Mouse (Mus musculus) kidney, adult 2 months (tissue): ENCODE measurements at regions not wholly inside any gene's neighbourhood (a gene's known extent, or its start where the extent isn't known, plus 50 kb on each side); places are given as distances from the start of the nearest gene placed in this dataset.

ENCODE experiments used
- DNase-seq: peaks from one replicate; pipeline ENCODE4 v3.0.0; 2021
- H3K27ac ChIP-seq: fragments of 200-500 bp; 2 replicates; pipeline ENCODE4 v1.5.1; 2012; ENCODE audit warnings: low read depth, low read length, control low read depth, inconsistent platforms; ENCODE audit not compliant: insufficient read depth
- H3K27me3 ChIP-seq: fragments of 200-500 bp; replicated peaks from 2 replicates; pipeline ENCODE4 v1.6.1; 2012; ENCODE audit warnings: mild to moderate bottlenecking, moderate library complexity, low read length, inconsistent platforms; ENCODE audit not compliant: control insufficient read depth, insufficient read depth
- H3K36me3 ChIP-seq: fragments of 200-500 bp; 2 replicates; pipeline ENCODE4 v1.6.1; 2012; ENCODE audit warnings: mild to moderate bottlenecking, moderate library complexity, low read length, inconsistent platforms; ENCODE audit not compliant: control insufficient read depth, insufficient read depth
- H3K4me1 ChIP-seq: fragments of 200-500 bp; 2 replicates; pipeline ENCODE4 v1.6.1; 2011; ENCODE audit warnings: low read length; ENCODE audit not compliant: control insufficient read depth, insufficient read depth
- H3K4me3 ChIP-seq: fragments of 200-500 bp; 2 replicates; pipeline ENCODE4 v1.5.1; 2011; ENCODE audit warnings: mild to moderate bottlenecking, low read depth, low read length, control low read depth; ENCODE audit not compliant: insufficient read depth
- CTCF ChIP-seq: fragments of 200-500 bp; conservative IDR thresholded peaks from 2 replicates; pipeline ENCODE4 v1.5.1; 2011; ENCODE audit warnings: low read depth, mild to moderate bottlenecking, control low read depth, low read length, moderate library complexity, mixed read lengths; ENCODE audit not compliant: insufficient read depth, insufficient read length
- POLR2A ChIP-seq: fragments of 200-500 bp; IDR thresholded peaks from one replicate; pipeline ENCODE4 v1.6.1; 2011; ENCODE audit warnings: low read depth, low read length, control low read depth
- WGBS: fragments of 180-500 bp; shearing (Covaris S2); methylation state at CpG from one replicate; pipeline ENCODE4 v1.1.7; 2018; 5-methylcytosine and 5-hydroxymethylcytosine counted together

GRCm38 (mm10) chr16:85347621-85348020 lies 174.1 kb upstream of the App start:
- Histone ChIP-seq H3K27ac (no peak overlapping the region), H3K4me3 (no peak overlapping the region), H3K4me1 (no peaks in the 10 kb centered on the region), H3K36me3 (no peaks in the 10 kb centered on the region), H3K27me3 (no peaks in the 10 kb centered on the region)
- 97% methylated on average over 4 of the region's 4 CpGs for WGBS
- DNase-seq: no peak
- TF ChIP-seq POLR2A (no peak), CTCF (no peak)

GRCm38 (mm10) chr16:85336495-85337119 lies 163.0 kb upstream of the App start:
- Histone ChIP-seq H3K4me1 (no peaks in the 10 kb centered on the region), H3K36me3 (no peaks in the 10 kb centered on the region), H3K4me3 (no peak overlapping the region), H3K27me3 (no peaks in the 10 kb centered on the region), H3K27ac (no peak overlapping the region)
- TF ChIP-seq POLR2A: no peak
- WGBS: 62% methylated on average over 4 of the region's 4 CpGs
- no peak for DNase-seq

GRCm38 (mm10) chr16:85333543-85333942 lies 160.0 kb upstream of the App start:
- Histone ChIP-seq H3K36me3 (no peaks in the 10 kb centered on the region), H3K27me3 (no peaks in the 10 kb centered on the region), H3K27ac (no peak overlapping the region), H3K4me1 (no peaks in the 10 kb centered on the region), H3K4me3 (no peak overlapping the region)
- WGBS: 52% methylated on average over 3 of the region's 3 CpGs
- no peak for DNase-seq
- TF ChIP-seq POLR2A: no peak
- no peak for TF ChIP-seq CTCF

GRCm38 (mm10) chr16:85312018-85312417 lies 138.5 kb upstream of the App start:
- 59% methylated on average over 8 of the region's 8 CpGs for WGBS

GRCm38 (mm10) chr16:85309493-85309892 lies 135.9 kb upstream of the App start:
- Histone ChIP-seq H3K4me3 (no peak overlapping the region), H3K27me3 (no peaks in the 10 kb centered on the region), H3K4me1 (no peaks in the 10 kb centered on the region), H3K36me3 (no peaks in the 10 kb centered on the region), H3K27ac (no peak overlapping the region)
- no peak for TF ChIP-seq CTCF
- DNase-seq: no peak
- WGBS: 53% methylated on average over 3 of the region's 3 CpGs

More at GRCm38 (mm10) chr16:85312018-85312417, 138.5 kb upstream of the App start:
- no peak for TF ChIP-seq POLR2A
- no peak for TF ChIP-seq CTCF
- Histone ChIP-seq H3K27ac (no peak overlapping the region), H3K36me3 (no peaks in the 10 kb centered on the region), H3K4me3 (no peak overlapping the region), H3K4me1 (no peaks in the 10 kb centered on the region), H3K27me3 (no peaks in the 10 kb centered on the region)
- no peak for DNase-seq

GRCm38 (mm10) chr16:85308429-85308828 lies 134.9 kb upstream of the App start:
- Histone ChIP-seq H3K4me1 (no peaks in the 10 kb centered on the region), H3K27ac (no peak overlapping the region), H3K36me3 (no peaks in the 10 kb centered on the region), H3K4me3 (no peak overlapping the region), H3K27me3 (no peaks in the 10 kb centered on the region)
- TF ChIP-seq CTCF (no peak), POLR2A (no peak)
- no peak for DNase-seq
- WGBS: 80% methylated on average over 2 of the region's 2 CpGs

GRCm38 (mm10) chr16:85307940-85308339 lies 134.4 kb upstream of the App start:
- 60% methylated on average over 7 of the region's 7 CpGs for WGBS

GRCm38 (mm10) chr16:85300092-85300853 lies 126.7 kb upstream of the App start:
- 76% methylated on average over 13 of the region's 13 CpGs for WGBS
- Histone ChIP-seq H3K4me3 (no peak overlapping the region), H3K27me3 (no peaks in the 10 kb centered on the region), H3K4me1 (no peaks in the 10 kb centered on the region), H3K27ac (no peak overlapping the region), H3K36me3 (no peaks in the 10 kb centered on the region)
- TF ChIP-seq POLR2A: no peak
- no peak for TF ChIP-seq CTCF
- no peak for DNase-seq

More at GRCm38 (mm10) chr16:85307940-85308339, 134.4 kb upstream of the App start:
- no peak for DNase-seq
- no peak overlapping the region for H3K27ac ChIP-seq
- H3K27me3 ChIP-seq: no peaks in the 10 kb centered on the region
- H3K4me3 ChIP-seq: no peak overlapping the region
- no peaks in the 10 kb centered on the region for H3K4me1 ChIP-seq
- TF ChIP-seq CTCF (no peak), POLR2A (no peak)
- H3K36me3 ChIP-seq: no peaks in the 10 kb centered on the region
